22 mouse cellular contexts compared by ENCODE assay signal in the genomic region with DNA sequence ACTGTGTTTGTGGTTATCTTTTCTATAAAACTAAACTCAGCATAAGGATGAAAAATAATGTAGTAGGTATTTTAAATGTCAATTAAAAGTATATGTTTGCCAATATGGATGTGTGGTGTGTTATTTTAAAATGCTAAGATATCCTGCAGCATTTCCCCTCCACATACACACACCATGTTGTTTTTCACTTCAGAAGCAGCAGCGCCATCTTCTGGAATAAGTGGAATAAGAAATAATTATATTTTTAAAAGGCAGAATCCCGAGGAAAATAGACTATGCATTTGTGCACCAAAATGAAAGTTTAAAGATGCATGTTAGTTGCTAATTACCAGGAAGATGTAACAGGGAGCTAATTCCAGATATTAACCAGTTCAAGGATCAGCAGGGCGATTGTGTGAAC. TPM values are rescaled to one million over a fixed set of nuclear protein-coding genes. Genes with fewer than 3 reads are reported as not detected.
DNase-seq lines count a peak whose midpoint lies in the region; ATAC-seq and TF ChIP-seq lines count a peak whose summit lies in the region.
"Had no signal": no experiment of that assay in that cellular context is flagged by ENCODE, and none has a peak within 500 bp of the region (broad histone marks: within the 10 kb centered on the region; RNA-seq: fewer than 3 reads in every experiment).

No protein-coding gene starts in this region.

- intact Hi-C loops in left cerebral cortex, adult 2 months (cut with DNase I), result no loop called here

- ATAC-seq in forebrain, embryonic 14.5 days, result no peak
- ATAC-seq in forebrain, embryonic 13.5 days, result no peak
- ATAC-seq: CD4-positive, CD25-positive, alpha-beta regulatory T cell, adult 4 months; liver, embryonic 12.5 days had no signal

- no peak overlapping the region for H3K27ac ChIP-seq in forebrain, embryonic 14.5 days (ENCODE audit: low read depth, low read length)
- no peak overlapping the region for H3K27ac ChIP-seq in forebrain, embryonic 13.5 days
- no peak overlapping the region for H3K27ac ChIP-seq in left cerebral cortex, adult 2 months
- H3K27ac ChIP-seq: limb, embryonic 10.5 days; liver, embryonic 12.5 days had no signal

- H3K9ac ChIP-seq in forebrain, embryonic 14.5 days (ENCODE audit: low read length), result no peak overlapping the region
- no peak overlapping the region for H3K9ac ChIP-seq in forebrain, embryonic 13.5 days
- H3K9ac ChIP-seq: liver, embryonic 12.5 days had no signal

- TF ChIP-seq CTCF in left cerebral cortex, adult 2 months (IDR thresholded peaks at IDR 0.05), result peak; percentile 46

- peak; percentile 43 for DNase-seq in forebrain, embryonic 14.5 days (ENCODE audit: low spot score)
- DNase-seq in left cerebral cortex, adult 2 months (ENCODE audit: extremely low spot score in 1 of 2, low spot score in 2 of 2), result no peak
- no peak for DNase-seq in left cerebral cortex, adult 9 months (ENCODE audit: low spot score in 2 of 2)
- peak; percentile 19 for DNase-seq in MEL-GATA-1-ER (ENCODE audit: extremely low read depth, low read depth)
- DNase-seq in mesoderm, embryonic 11.5 days (ENCODE audit: low read depth, low spot score), result peak; percentile 2
- DNase-seq in kidney, adult 9 months, result no peak
- DNase-seq: adrenal gland, adult 8-10 months; cerebellum, postnatal 36 days; gastrocnemius, postnatal 14 days; heart, postnatal 10 days; layer of hippocampus, adult 9-11 months; right cerebral cortex, postnatal 25 days; thymus, adult 18-20 months had no signal

- WGBS in forebrain, embryonic 14.5 days, result 27% methylated on average over 3 of the region's 3 CpGs
- WGBS in forebrain, embryonic 13.5 days, result 36% methylated on average over 3 of the region's 3 CpGs

- no peak overlapping the region for H3K4me2 ChIP-seq in forebrain, embryonic 14.5 days (ENCODE audit: low read length)
- no peak overlapping the region for H3K4me2 ChIP-seq in forebrain, embryonic 13.5 days
- H3K4me2 ChIP-seq: liver, embryonic 12.5 days; midbrain, embryonic 11.5 days had no signal

- no peaks in the 10 kb centered on the region for H3K27me3 ChIP-seq in forebrain, embryonic 14.5 days (replicated peaks; ENCODE audit: control insufficient read depth, insufficient read depth, low read length)
- no peaks in the 10 kb centered on the region for H3K27me3 ChIP-seq in forebrain, embryonic 13.5 days
- H3K27me3 ChIP-seq: liver, embryonic 12.5 days had no signal

- H3K4me3 ChIP-seq in forebrain, embryonic 14.5 days (ENCODE audit: low read depth, low read length), result no peak overlapping the region
- no peak overlapping the region for H3K4me3 ChIP-seq in forebrain, embryonic 13.5 days
- H3K4me3 ChIP-seq in left cerebral cortex, adult 2 months, result no peak overlapping the region
- H3K4me3 ChIP-seq: limb, embryonic 10.5 days; liver, embryonic 12.5 days had no signal

- no peaks in the 10 kb centered on the region for H3K36me3 ChIP-seq in forebrain, embryonic 14.5 days (ENCODE audit: control insufficient read depth, insufficient read depth, low read length)
- H3K36me3 ChIP-seq in forebrain, embryonic 13.5 days (ENCODE audit: poor library complexity, severe bottlenecking), result no peaks in the 10 kb centered on the region
- H3K36me3 ChIP-seq: limb, embryonic 10.5 days; liver, embryonic 12.5 days had no signal

- H3K9me3 ChIP-seq in forebrain, embryonic 14.5 days (replicated peaks; ENCODE audit: control insufficient read depth, low read length), result no peaks in the 10 kb centered on the region
- no peaks in the 10 kb centered on the region for H3K9me3 ChIP-seq in forebrain, embryonic 13.5 days (replicated peaks)
- H3K9me3 ChIP-seq: limb, embryonic 10.5 days; liver, embryonic 12.5 days had no signal

- H3K4me1 ChIP-seq in forebrain, embryonic 14.5 days (ENCODE audit: control insufficient read depth, insufficient read depth, low read length), result no peaks in the 10 kb centered on the region
- no peaks in the 10 kb centered on the region for H3K4me1 ChIP-seq in forebrain, embryonic 13.5 days
- H3K4me1 ChIP-seq: limb, embryonic 10.5 days; liver, embryonic 12.5 days had no signal

RNA-seq across cellular contexts. Expression of a gene that starts 29.3 kb away (rescaled TPM):
- not detected in 2 replicates for polyA plus RNA-seq in forebrain, embryonic 14.5 days (2014; fragmentation: Nextera tagmentation; extraction: Ambion mirVana)
- not detected in 2 replicates for polyA plus RNA-seq in forebrain, embryonic 13.5 days (2015; fragmentation: Nextera tagmentation; extraction: Ambion mirVana)
- total RNA-seq in left cerebral cortex, adult 2 months (2021), result not detected
- total RNA-seq: adrenal gland, adult 8-10 months; gastrocnemius, postnatal 14 days; heart, adult 8-10 months; heart, postnatal 10 days; MEL had no signal
- polyA plus RNA-seq: CD4-positive, CD25-positive, alpha-beta regulatory T cell, adult 4 months; kidney, embryonic 14.5 days; limb, embryonic 10.5 days; liver, embryonic 12.5 days; lung, embryonic 16.5 days; midbrain, embryonic 11.5 days had no signal

Comparison
In these comparisons a context has a peak if more than half of its experiments do, and no peak if none do; other contexts are left out.
1. DNase-seq: peak in forebrain, embryonic 14.5 days (single experiment), MEL-GATA-1-ER (single experiment) and mesoderm, embryonic 11.5 days (single experiment); none in left cerebral cortex, adult 2 months (0 of 2), left cerebral cortex, adult 9 months (0 of 2) and kidney, adult 9 months (single experiment).